Mouse (Mus musculus) heart, adult 2 months (tissue): Measurements from ENCODE around the gene Bcl6. TPM values are rescaled to one million over a fixed set of nuclear protein-coding genes. Genes with fewer than 3 reads are reported as not detected.

Experiments
- DNase-seq, 2 experiments: peaks; one replicate each; pipeline ENCODE4 v3.0.0; 2021
- H3K27ac ChIP-seq: fragments of 200-600 bp; 2 replicates; pipeline ENCODE4 v1.8.1; 2022
- H3K27me3 ChIP-seq: fragments of 200-500 bp; 2 replicates; pipeline ENCODE4 v1.6.1; 2012; ENCODE audit warnings: mild to moderate bottlenecking, low read length, inconsistent platforms, mixed read lengths; ENCODE audit not compliant: control insufficient read depth, insufficient read depth
- H3K36me3 ChIP-seq: fragments of 200-500 bp; 2 replicates; pipeline ENCODE4 v1.6.1; 2012; ENCODE audit warnings: low read length, inconsistent platforms; ENCODE audit not compliant: control insufficient read depth, insufficient read depth
- H3K4me1 ChIP-seq: fragments of 200-500 bp; 2 replicates; pipeline ENCODE4 v1.6.1; 2011; ENCODE audit warnings: low read length; ENCODE audit not compliant: control insufficient read depth, insufficient read depth
- H3K4me3 ChIP-seq: fragments of 200-600 bp; 2 replicates; pipeline ENCODE4 v1.8.1; 2022
- H3K79me2 ChIP-seq: fragments of 200-500 bp; replicated peaks from 2 replicates; pipeline ENCODE4 v1.6.1; 2012; ENCODE audit warnings: mild to moderate bottlenecking, inconsistent platforms, low read length, moderate library complexity, mixed read lengths; ENCODE audit not compliant: control insufficient read depth, insufficient read depth
- H3K9ac ChIP-seq: fragments of 200-500 bp; 2 replicates; pipeline ENCODE4 v1.6.1; 2012; ENCODE audit warnings: low read depth, mild to moderate bottlenecking, control low read depth, inconsistent platforms, low read length, mixed read lengths
- CTCF ChIP-seq: fragments of 200-600 bp; IDR thresholded peaks from 2 replicates; pipeline ENCODE4 v1.8.1; 2022; ENCODE audit warnings: antibody characterized with exemption, mild to moderate bottlenecking, moderate library complexity
- EP300 ChIP-seq: fragments of 200-500 bp; IDR thresholded peaks from 2 replicates; pipeline ENCODE4 v1.6.1; 2011; ENCODE audit warnings: low read depth, low read length, control low read depth; ENCODE audit not compliant: insufficient read depth
- POLR2A ChIP-seq: fragments of 200-500 bp; IDR thresholded peaks from 2 replicates; pipeline ENCODE4 v1.6.1; 2011; ENCODE audit warnings: mild to moderate bottlenecking, low read depth, low read length, control low read depth; ENCODE audit not compliant: insufficient read depth
- WGBS: fragments of 180-500 bp; shearing (Covaris S2); methylation state at CpG from one replicate; pipeline ENCODE4 v1.1.7; 2018; 5-methylcytosine and 5-hydroxymethylcytosine counted together
- intact Hi-C: fragments of 180-260 bp; cut with DNase I; formaldehyde crosslinking; loops from one replicate; pipeline ENCODE4 v1.15.1; 2025
- long read RNA-seq: library from polyadenylated mRNA; stranded (forward); transcript quantifications from one replicate; pipeline ENCODE4 v2.0.0, GENCODE M21; 2021
- polyA plus RNA-seq: library from polyadenylated mRNA; depleted of rRNA; stranded (reverse); fragments of >200 nt; gene quantifications from 2 replicates; pipeline ENCODE4 v1.2.3, GENCODE M21; 2012; rRNA removed
- total RNA-seq, 2 experiments: library from RNA; stranded (reverse); gene quantifications; 2 replicates each; pipeline ENCODE4 v1.2.3; 2021

The Bcl6 gene
- 10 to 100 TPM; 15.4 to 21.7 TPM for total RNA-seq
- polyA plus RNA-seq: 16.5 and 17.8 TPM in 2 replicates
- long read RNA-seq, partial matches to known transcripts: 0 of 2 reads
- long read RNA-seq, other reads (novel, unspliced or antisense): 2 of 2 reads

DNA sequence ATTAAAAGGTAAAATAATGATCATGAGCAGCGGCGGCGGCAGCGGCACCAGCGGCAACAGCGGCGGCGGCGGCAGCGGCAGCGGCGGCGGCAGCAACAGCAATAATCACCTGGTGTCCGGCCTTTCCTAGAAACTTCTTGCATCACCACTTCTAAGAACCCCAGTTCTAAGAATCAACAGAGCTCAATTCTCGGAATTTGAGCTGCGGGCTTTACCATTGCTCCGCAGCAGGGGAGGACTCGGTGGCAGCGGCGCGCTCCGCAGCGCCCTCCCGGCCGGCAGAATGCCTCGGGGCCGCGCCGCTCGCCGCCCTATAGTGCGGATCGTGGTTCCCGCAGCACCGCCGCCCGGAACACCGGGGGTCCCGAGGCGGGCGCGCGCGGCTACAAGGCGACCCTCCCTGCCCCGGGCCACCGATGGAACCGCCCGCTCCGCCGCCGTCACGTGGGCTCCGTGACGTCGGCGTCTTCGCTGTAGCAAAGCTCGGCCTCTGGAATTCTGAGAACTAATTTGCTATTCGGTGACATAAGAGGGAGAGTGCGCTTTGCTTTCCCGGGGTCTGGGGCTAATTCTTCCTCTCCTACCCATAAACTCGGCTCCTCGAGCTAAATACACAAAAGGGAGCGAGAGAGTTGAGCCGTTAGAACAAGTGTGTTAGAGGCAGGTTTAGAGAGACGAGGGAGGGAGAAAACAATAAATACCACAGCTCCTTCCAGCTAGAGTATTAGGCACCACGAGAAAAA is at the start of gene Bcl6, which contains the start of gene Gm37419:
Gene Bcl6, minus strand, starts transcription at position 387 of the 743 bp plus-strand sequence.
Gene Gm37419, plus strand, starts transcription at position 17 of the 743 bp plus-strand sequence.
- WGBS: under 1% methylated on average over 67 of the region's 68 CpGs
- Histone ChIP-seq H3K4me1 (peaks cover 2% of the 10 kb centered on the region), H3K9ac (peak within 1 kb of the TSS; percentile 96), H3K36me3 (no peaks in the 10 kb centered on the region; the same call in none of the 2 replicates), H3K27me3 (no peaks in the 10 kb centered on the region; the same call in 1 of the 2 replicates), H3K27ac (peak within 1 kb of the TSS; percentile 99), H3K79me2 (no peaks in the 10 kb centered on the region), H3K4me3 (peak within 1 kb of the TSS; percentile 76)
- intact Hi-C loops: loop anchor here (1.0 to 10.0 kb wide), 7 partner anchors 250 to 1071 kb away; no protein-coding TSS in a partner anchor
- peak; percentile 88 to 91 for DNase-seq
- TF ChIP-seq EP300 (peak; percentile 49; the same call in 1 of the 2 replicates), POLR2A (peak; percentile 96), CTCF (peak; percentile 18; the same call in 1 of the 2 replicates)

DNA sequence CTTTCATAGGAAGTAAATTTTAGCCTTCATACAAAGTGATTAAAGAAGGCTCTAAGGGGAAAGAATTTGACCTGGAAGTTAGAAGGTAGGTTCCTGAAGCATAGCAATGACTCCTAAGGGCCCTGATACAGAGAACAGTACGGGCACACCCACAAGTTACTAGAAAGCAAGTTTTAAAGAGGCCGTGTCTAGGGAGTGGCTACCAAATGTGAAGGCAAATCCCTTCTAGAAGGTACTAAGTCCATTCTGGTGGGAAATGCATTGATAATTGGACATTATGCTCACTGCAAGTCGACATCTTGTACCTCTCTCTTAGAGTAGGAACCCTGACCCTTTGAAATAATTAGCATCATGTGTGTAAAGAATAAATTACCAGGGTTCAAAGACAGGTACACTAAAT is 47.7 kb upstream of the Bcl6 start:
- 86% methylated on average over 3 of the region's 3 CpGs for WGBS
- no peak overlapping the region for H3K4me3 ChIP-seq
- H3K79me2 ChIP-seq: no peaks in the 10 kb centered on the region
- no peaks in the 10 kb centered on the region; the same call in 1 of the 2 replicates for H3K4me1 ChIP-seq
- H3K9ac ChIP-seq: no peak overlapping the region
- DNase-seq: no peak
- H3K27me3 ChIP-seq: no peaks in the 10 kb centered on the region
- H3K36me3 ChIP-seq: no peaks in the 10 kb centered on the region
- no peak overlapping the region for H3K27ac ChIP-seq
- TF ChIP-seq CTCF (no peak), POLR2A (no peak), EP300 (no peak)
- intact Hi-C loops: no loop called here

DNA sequence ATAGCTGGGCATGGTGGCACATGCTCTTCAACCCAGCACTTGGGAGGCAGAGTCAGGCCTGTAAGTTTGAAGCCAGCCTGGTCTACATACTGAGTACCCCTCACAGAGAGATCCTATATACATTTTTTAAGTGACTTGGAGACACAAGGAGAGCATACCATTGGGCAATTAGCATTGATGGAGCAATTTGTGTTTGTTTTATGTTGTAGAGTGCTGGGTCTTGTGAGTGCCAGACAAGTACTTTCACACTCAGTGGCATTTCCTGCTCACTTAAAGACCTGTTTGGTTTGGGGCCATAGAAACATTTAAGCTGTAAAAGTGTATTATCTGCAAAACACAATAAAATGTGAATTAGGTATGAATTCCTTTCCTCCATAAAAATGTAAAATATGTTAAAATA is 47.1 kb upstream of the Bcl6 start:
- Histone ChIP-seq H3K9ac (no peak overlapping the region), H3K4me3 (no peak overlapping the region), H3K79me2 (no peaks in the 10 kb centered on the region), H3K27ac (no peak overlapping the region), H3K4me1 (no peaks in the 10 kb centered on the region; the same call in 1 of the 2 replicates), H3K36me3 (no peaks in the 10 kb centered on the region), H3K27me3 (no peaks in the 10 kb centered on the region)
- TF ChIP-seq CTCF (no peak), EP300 (no peak)
- no peak for DNase-seq
- intact Hi-C loops: no loop called here

DNA sequence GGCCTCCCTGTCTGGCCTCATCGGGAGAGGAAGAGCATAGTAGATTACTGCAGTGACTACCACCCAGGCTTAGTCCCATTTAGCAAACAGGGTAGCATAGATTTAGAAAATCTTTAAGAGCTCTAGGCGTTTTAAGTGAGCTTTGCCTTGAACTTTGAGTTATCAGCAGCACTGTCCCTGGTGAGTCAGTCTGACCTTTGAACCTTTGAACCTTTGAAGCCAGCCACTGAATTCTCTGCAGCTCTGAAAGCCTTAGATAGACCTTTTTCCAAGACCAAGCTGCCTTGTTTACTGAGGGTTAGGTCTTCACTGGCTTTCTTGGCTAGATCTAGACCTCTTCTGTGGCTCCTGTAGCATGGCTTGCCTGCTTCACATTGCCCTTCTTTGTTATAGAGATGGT is 45.8 kb upstream of the Bcl6 start:
- no peak overlapping the region for H3K4me3 ChIP-seq
- H3K9ac ChIP-seq: no peak overlapping the region
- H3K36me3 ChIP-seq: no peaks in the 10 kb centered on the region
- intact Hi-C loops: no loop called here
- TF ChIP-seq EP300 (no peak), POLR2A (no peak), CTCF (no peak)
- no peaks in the 10 kb centered on the region for H3K27me3 ChIP-seq
- DNase-seq: no peak
- no peak overlapping the region for H3K27ac ChIP-seq
- no peaks in the 10 kb centered on the region for H3K79me2 ChIP-seq
- no peaks in the 10 kb centered on the region; the same call in 1 of the 2 replicates for H3K4me1 ChIP-seq
- WGBS: 40% methylated on average over 2 of the region's 2 CpGs

DNA sequence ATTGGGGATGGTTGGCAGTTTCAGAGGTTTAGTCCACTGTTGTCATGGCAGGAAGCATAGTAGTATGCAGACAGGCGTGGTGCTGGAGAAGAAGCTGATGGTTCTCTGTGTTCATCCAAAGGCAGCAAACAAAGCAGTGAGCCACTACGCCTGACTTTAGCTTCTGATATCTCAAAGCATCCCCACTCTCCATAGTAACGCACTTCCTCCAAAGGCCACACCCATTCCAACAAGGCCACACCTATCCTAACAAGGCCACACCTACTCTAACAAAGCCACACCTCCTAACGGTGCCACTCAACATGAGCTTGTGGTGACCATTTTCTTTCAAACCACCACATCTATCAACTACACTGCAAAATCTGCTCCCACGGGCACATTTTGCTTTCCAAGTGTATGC is 44.6 kb upstream of the Bcl6 start:
- TF ChIP-seq POLR2A (no peak), EP300 (no peak), CTCF (no peak)
- no peak overlapping the region for H3K27ac ChIP-seq
- no peaks in the 10 kb centered on the region for H3K36me3 ChIP-seq
- no peaks in the 10 kb centered on the region for H3K27me3 ChIP-seq
- no peak for DNase-seq
- no peak overlapping the region for H3K4me3 ChIP-seq
- no peak overlapping the region for H3K9ac ChIP-seq
- H3K4me1 ChIP-seq: no peaks in the 10 kb centered on the region
- intact Hi-C loops: no loop called here
- WGBS: 90% methylated on average over 5 of the region's 5 CpGs
- no peaks in the 10 kb centered on the region for H3K79me2 ChIP-seq

DNA sequence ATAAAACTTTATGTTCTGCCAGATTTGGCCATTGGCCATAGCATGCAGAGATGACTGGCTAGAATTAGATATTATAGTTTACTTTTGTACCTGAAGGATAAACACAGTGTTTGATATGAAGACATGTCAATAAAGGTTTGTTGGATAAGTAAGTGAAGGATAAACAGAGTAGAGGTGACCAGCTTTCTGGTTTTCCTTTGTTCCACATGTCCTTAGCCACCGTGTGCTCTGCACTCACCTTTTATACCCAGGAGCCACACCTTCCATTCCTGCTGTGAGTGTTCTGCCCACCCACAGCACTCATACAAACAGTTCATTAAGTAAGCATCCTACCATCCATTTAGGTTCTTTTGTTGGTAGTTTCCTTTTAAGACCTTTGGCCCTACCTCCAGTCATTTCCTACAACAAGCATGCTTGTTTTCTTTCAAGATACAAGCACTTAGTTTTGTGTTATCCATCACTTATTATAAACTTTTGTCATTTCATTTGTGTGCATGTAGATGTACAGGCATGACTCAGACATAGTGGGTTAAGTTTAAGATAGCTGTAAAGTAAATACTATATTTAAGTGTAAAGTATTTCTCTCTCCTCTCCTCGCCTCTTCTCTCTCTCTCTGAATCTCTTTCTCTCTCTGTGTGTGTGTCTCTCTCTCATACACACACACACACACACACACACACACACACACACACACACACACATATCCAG is 41.5 kb upstream of the Bcl6 start:
- TF ChIP-seq EP300 (no peak), POLR2A (no peak), CTCF (no peak)
- intact Hi-C loops: no loop called here

More for the DNA sequence above, 41.5 kb upstream of the Bcl6 start:
- WGBS: 95% methylated on average over 2 of the region's 2 CpGs
- Histone ChIP-seq H3K36me3 (no peaks in the 10 kb centered on the region), H3K79me2 (no peaks in the 10 kb centered on the region), H3K27ac (no peak overlapping the region), H3K4me3 (no peak overlapping the region), H3K9ac (no peak overlapping the region), H3K27me3 (no peaks in the 10 kb centered on the region), H3K4me1 (no peaks in the 10 kb centered on the region)
- DNase-seq: no peak
